Mouse (Mus musculus) erythroid progenitor cell, adult 5-6 weeks (primary cell): ENCODE results near the gene Anapc2. TPM values are rescaled to one million over a fixed set of nuclear protein-coding genes. Genes with fewer than 3 reads are reported as not detected.
"Not testable (repeated sequence)": the region's sequence is repeated elsewhere in the genome, so short reads cannot be mapped to it uniquely, and the experiment has no call there.

Source experiments
- ATAC-seq: replicated peaks from 2 replicates; pipeline ENCODE4 v1.8.0; 2016; ENCODE audit warnings: moderate number of reproducible peaks, mild to moderate bottlenecking, moderate TSS enrichment, inconsistent platforms; ENCODE audit not compliant: poor library complexity, low FRiP score, severe bottlenecking
- total RNA-seq, 2 experiments: library from RNA; stranded (forward) in 1 of 2; stranded (reverse) in 1 of 2; fragments of 150-400 nt in 1 of 2; fragments of 186-747, 209-891 nt in 1 of 2; gene quantifications; 2 replicates each; pipeline versions ENCODE4 v1.2.3 to v1.2.4; 2015 to 2017; ENCODE audit warnings: low replicate concordance in 2 of 2

Gene Anapc2
- total RNA-seq, 2 experiments from 2014 or later = 29.7 to 55.8 TPM

GRCm38 (mm10) chr2:25240310-25240709, 32.0 kb upstream of the Anapc2 start:
- no peak for ATAC-seq

GRCm38 (mm10) chr2:25240723-25241437, 31.4 kb upstream of the Anapc2 start:
- ATAC-seq = peak; percentile 36; the same call in 1 of the 2 replicates

- ATAC-seq = no peak
Measured at GRCm38 (mm10) chr2:25241438-25241775, 30.9 kb upstream of the Anapc2 start.

GRCm38 (mm10) chr2:25242101-25242506, 30.2 kb upstream of the Anapc2 start, which contains the start of the genes Rnf208 and Cysrt1:
Rnf208 (plus strand) TSS chr2:25242255.
Cysrt1 (minus strand) TSS chr2:25242452.
- no peak for ATAC-seq

GRCm38 (mm10) chr2:25243342-25243741, 28.9 kb upstream of the Anapc2 start:
- ATAC-seq = no peak

- no peak for ATAC-seq
Measured at GRCm38 (mm10) chr2:25244144-25244543, 28.1 kb upstream of the Anapc2 start.

GRCm38 (mm10) chr2:25246183-25247072, 25.9 kb upstream of the Anapc2 start, which contains the start of gene AL732309.1:
AL732309.1 (minus strand) TSS chr2:25246863.
- ATAC-seq = no peak

GRCm38 (mm10) chr2:25252331-25252730, 19.9 kb upstream of the Anapc2 start:
- no peak for ATAC-seq

GRCm38 (mm10) chr2:25255284-25255779, 16.9 kb upstream of the Anapc2 start, which contains the start of gene Tmem203:
Tmem203 (plus strand) TSS chr2:25255439.
- peak; percentile 92 for ATAC-seq

GRCm38 (mm10) chr2:25256443-25257109, 15.7 kb upstream of the Anapc2 start:
- not testable (repeated sequence) for ATAC-seq

GRCm38 (mm10) chr2:25257250-25257649, 15.0 kb upstream of the Anapc2 start:
- not testable (repeated sequence) for ATAC-seq

- no peak for ATAC-seq
Measured at GRCm38 (mm10) chr2:25258887-25259286, 13.4 kb upstream of the Anapc2 start.

GRCm38 (mm10) chr2:25261870-25262269, 10.4 kb upstream of the Anapc2 start:
- ATAC-seq = 0 out of 2 replicates have a peak, but pooled peaks have one; percentile 7

GRCm38 (mm10) chr2:25262291-25262767, 9.9 kb upstream of the Anapc2 start, which contains the start of gene Tprn:
Tprn (plus strand) TSS chr2:25262618.
- peak; percentile 96 for ATAC-seq

GRCm38 (mm10) chr2:25262795-25263622, 9.3 kb upstream of the Anapc2 start:
- ATAC-seq = peak; percentile 22; the same call in 1 of the 2 replicates

GRCm38 (mm10) chr2:25263623-25264285, 8.5 kb upstream of the Anapc2 start:
- ATAC-seq = no peak

- ATAC-seq = no peak
Measured at GRCm38 (mm10) chr2:25264286-25264660, 8.0 kb upstream of the Anapc2 start.

GRCm38 (mm10) chr2:25264851-25265250, 7.4 kb upstream of the Anapc2 start:
- ATAC-seq = no peak
